ENCODE assay signal across 8 mouse cellular contexts in genomic region chr4:94603031-94603629, GRCm38 (mm10). TPM values are rescaled to one million over a fixed set of nuclear protein-coding genes. Genes with fewer than 3 reads are reported as not detected.
DNase-seq lines count a peak whose midpoint lies in the region; ATAC-seq and TF ChIP-seq lines count a peak whose summit lies in the region.

Gene Plaa (minus strand): TSS chr4:94603244.

- H3K36me3 ChIP-seq in ES-Bruce4 (ENCODE audit: control insufficient read depth, insufficient read depth, low read length, poor library complexity, severe bottlenecking), result peaks cover 3% of the 10 kb centered on the region; the same call in 1 of the 2 replicates
- H3K36me3 ChIP-seq in forebrain, embryonic 14.5 days (ENCODE audit: control insufficient read depth, insufficient read depth, low read length), result no peaks in the 10 kb centered on the region
- H3K36me3 ChIP-seq in neural tube, embryonic 15.5 days, result no peaks in the 10 kb centered on the region

- no peaks in the 10 kb centered on the region for H3K4me1 ChIP-seq in ES-Bruce4 (ENCODE audit: control insufficient read depth, insufficient read depth, low read length)
- peaks cover 10% of the 10 kb centered on the region for H3K4me1 ChIP-seq in forebrain, embryonic 14.5 days (ENCODE audit: control insufficient read depth, insufficient read depth, low read length)
- peaks cover 29% of the 10 kb centered on the region for H3K4me1 ChIP-seq in neural tube, embryonic 15.5 days

- no peak for TF ChIP-seq CTCF in ES-Bruce4 (IDR thresholded peaks at IDR 0.05; ENCODE audit: low read depth, low read length)

- intact Hi-C loops in heart, postnatal 14 days (cut with DNase I), result loop anchor here (5.0 kb wide), 1 partner anchor 46 kb away; the partner anchor contains the start of genes Caap1 and Gm10306

- H3K27ac ChIP-seq in ES-Bruce4 (ENCODE audit: insufficient read depth, low read length), result peak within 1 kb of the TSS; percentile 58
- peak within 1 kb of the TSS; percentile 81 for H3K27ac ChIP-seq in forebrain, embryonic 14.5 days (ENCODE audit: low read depth, low read length)
- H3K27ac ChIP-seq in neural tube, embryonic 15.5 days (replicated peaks), result peak within 1 kb of the TSS; percentile 96

- peak; percentile 96 for DNase-seq in forebrain, embryonic 14.5 days (ENCODE audit: low spot score)
- peak; percentile 91 to 92 for DNase-seq in heart, postnatal 14 days
- DNase-seq in layer of hippocampus, adult 11-12 months (ENCODE audit: low spot score), result peak; percentile 94
- DNase-seq in lung, adult 18-20 months, result peak; percentile 90 to 91
- peak; percentile 92 for DNase-seq in testis, postnatal 14 days (ENCODE audit: low spot score)

- H3K4me3 ChIP-seq in ES-Bruce4 (ENCODE audit: low read depth, low read length), result peak within 1 kb of the TSS; percentile 95
- H3K4me3 ChIP-seq in forebrain, embryonic 14.5 days (ENCODE audit: low read depth, low read length), result peak within 1 kb of the TSS; percentile 97
- H3K4me3 ChIP-seq in neural tube, embryonic 15.5 days (replicated peaks), result peak within 1 kb of the TSS; percentile 89

- ATAC-seq in cerebellum, adult (ENCODE audit: insufficient number of reproducible peaks, low FRiP score, low TSS enrichment), result peak; percentile 98
- ATAC-seq in forebrain, embryonic 14.5 days, result peak; percentile 99
- ATAC-seq in neural tube, embryonic 15.5 days (ENCODE audit: low FRiP score), result peak; percentile 99

- no peaks in the 10 kb centered on the region for H3K27me3 ChIP-seq in ES-Bruce4 (ENCODE audit: control insufficient read depth, insufficient read depth, low read length, poor library complexity, severe bottlenecking)
- H3K27me3 ChIP-seq in forebrain, embryonic 14.5 days (replicated peaks; ENCODE audit: control insufficient read depth, insufficient read depth, low read length), result no peaks in the 10 kb centered on the region
- H3K27me3 ChIP-seq in neural tube, embryonic 15.5 days (replicated peaks), result no peaks in the 10 kb centered on the region

- H3K9me3 ChIP-seq in ES-Bruce4 (replicated peaks; ENCODE audit: control insufficient read depth, insufficient read depth, low read length, poor library complexity, severe bottlenecking), result no peaks in the 10 kb centered on the region
- no peaks in the 10 kb centered on the region for H3K9me3 ChIP-seq in forebrain, embryonic 14.5 days (replicated peaks; ENCODE audit: control insufficient read depth, low read length)
- no peaks in the 10 kb centered on the region for H3K9me3 ChIP-seq in neural tube, embryonic 15.5 days (replicated peaks)

- TF ChIP-seq POLR2A in ES-Bruce4 (IDR thresholded peaks at IDR 0.05; ENCODE audit: insufficient read depth, low read length), result no peak

- peak within 1 kb of the TSS; percentile 81 for H3K4me2 ChIP-seq in forebrain, embryonic 14.5 days (ENCODE audit: low read length)
- peak within 1 kb of the TSS; percentile 90 for H3K4me2 ChIP-seq in neural tube, embryonic 15.5 days

- peak; percentile 59; the same call in 1 of the 2 replicates for TF ChIP-seq EP300 in ES-Bruce4 (IDR thresholded peaks at IDR 0.05; ENCODE audit: insufficient read depth, low read depth, low read length)

- under 1% methylated on average over 59 of the region's 61 CpGs for WGBS in forebrain, embryonic 14.5 days
- under 1% methylated on average over 57 of the region's 61 CpGs for WGBS in neural tube, embryonic 15.5 days

- H3K9ac ChIP-seq in ES-Bruce4 (ENCODE audit: low read depth, poor library complexity, severe bottlenecking), result peak within 1 kb of the TSS; percentile 79
- peak within 1 kb of the TSS; percentile 96 for H3K9ac ChIP-seq in forebrain, embryonic 14.5 days (ENCODE audit: low read length)
- peak within 1 kb of the TSS; percentile 89 for H3K9ac ChIP-seq in neural tube, embryonic 15.5 days (replicated peaks)

RNA-seq across cellular contexts. Expression of gene Plaa, which starts in this region (rescaled TPM):
- 150 and 157 TPM in 2 replicates for polyA plus RNA-seq in ES-Bruce4 (2011; ENCODE audit: insufficient read depth, insufficient read length, low read depth, missing spikeins)
- polyA plus RNA-seq in forebrain, embryonic 14.5 days (2014; fragmentation: Nextera tagmentation; extraction: Ambion mirVana), result 69.4 and 75.4 TPM in 2 replicates
- 10 to 100 TPM; 43.5 to 45.4 TPM for total RNA-seq in heart, postnatal 14 days (2021)
- 66.4 and 67.4 TPM in 2 replicates for polyA plus RNA-seq in neural tube, embryonic 15.5 days (2015; fragmentation: Nextera tagmentation; extraction: Ambion mirVana)

Comparison
In these comparisons a context has a peak if more than half of its experiments do, and no peak if none do; other contexts are left out.
1. Peak in every context shown above with its lines: DNase-seq, ATAC-seq, H3K4me3 ChIP-seq and H3K27ac ChIP-seq.